Mouse (Mus musculus): ENCODE results near the gene Abca13.

Abca13 gene

DNA sequence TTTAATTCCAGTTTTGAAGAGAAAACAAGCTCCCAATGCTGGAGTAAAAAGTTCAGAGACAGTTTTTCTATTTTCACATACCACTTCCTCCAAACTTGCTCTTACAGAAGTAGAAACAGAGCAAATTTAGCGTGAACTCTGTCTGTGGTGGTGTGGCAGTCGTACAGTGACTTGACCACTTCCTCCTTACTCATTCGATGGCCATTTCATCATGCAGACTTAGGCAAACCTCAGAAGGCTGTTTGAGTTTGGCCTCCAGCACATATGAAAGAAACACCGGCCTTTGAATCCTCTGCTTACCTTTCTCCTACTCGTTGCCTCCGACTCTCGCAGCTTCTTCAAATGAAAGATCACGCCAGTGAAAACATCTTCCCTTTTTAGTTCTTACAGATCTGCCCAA is 340.0 kb downstream of the Abca13 start:
- in situ Hi-C loops (cut with MboI, MseI), result no loop called here

DNA sequence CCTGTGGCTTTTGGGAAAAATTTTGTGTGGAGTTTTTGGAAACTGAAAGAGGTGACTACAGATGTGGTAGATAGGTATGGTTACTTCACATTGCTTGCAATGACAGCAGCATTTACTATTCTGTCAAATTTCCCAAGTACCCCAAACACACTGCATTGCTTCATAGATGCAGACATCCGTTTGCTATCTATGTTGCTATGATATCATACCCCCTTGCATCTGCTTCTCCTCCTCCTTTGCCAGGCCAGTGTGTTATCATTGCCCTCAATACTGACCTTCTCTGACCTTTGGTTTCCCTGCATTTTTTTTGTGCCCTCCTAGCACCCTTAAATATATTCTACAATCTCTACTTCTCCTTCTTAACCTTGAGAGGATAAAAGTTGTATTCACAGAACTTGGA is 341.4 kb downstream of the Abca13 start:
- in situ Hi-C loops (cut with MboI, MseI), result no loop called here

DNA sequence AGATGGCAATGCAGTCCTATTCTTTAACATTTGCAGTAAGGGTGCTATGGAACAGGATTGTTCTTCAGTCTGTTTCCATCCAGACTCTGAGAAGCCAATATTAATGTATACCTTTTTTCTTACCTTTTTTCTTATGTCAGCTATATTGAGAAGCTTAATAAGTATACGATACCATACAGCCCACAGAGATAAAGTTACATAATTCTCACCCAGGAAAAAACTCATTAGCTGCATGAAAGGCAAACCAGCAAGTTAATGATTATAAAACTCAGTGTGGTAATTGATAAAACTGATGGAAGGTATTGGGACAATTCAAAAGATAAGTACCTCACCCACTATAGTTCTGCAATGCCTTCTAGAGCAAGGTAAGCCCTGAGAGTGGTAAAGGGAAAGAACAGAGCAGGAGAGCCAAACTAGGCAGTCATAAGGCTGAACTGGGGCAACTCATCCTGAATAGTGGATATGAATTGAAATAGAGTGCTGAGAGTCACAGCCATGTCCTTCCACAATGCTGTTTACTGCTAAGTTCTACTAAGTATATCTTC is 342.0 kb downstream of the Abca13 start:
- in situ Hi-C loops (cut with MboI, MseI), result no loop called here

DNA sequence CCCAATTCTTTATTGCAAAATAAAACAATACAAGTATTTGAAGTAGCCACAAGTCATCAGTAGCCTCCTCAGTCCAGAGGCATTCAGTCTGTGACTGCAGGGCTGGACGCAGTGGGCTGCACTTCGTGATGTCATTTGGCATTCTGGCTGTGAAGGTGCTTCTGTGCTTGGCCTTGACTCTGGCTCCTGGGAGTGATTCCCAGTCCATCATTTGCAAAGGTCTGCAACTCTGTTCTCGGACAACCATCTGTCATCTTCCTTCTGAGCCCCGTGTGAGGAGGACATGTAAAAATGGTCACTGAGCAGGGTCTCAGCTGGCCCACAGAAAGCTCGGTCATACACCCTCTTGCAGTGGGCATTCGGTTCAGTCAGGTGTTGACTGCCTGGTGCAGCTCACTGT is 345.1 kb downstream of the Abca13 start:
- in situ Hi-C loops (cut with MboI, MseI), result no loop called here

DNA sequence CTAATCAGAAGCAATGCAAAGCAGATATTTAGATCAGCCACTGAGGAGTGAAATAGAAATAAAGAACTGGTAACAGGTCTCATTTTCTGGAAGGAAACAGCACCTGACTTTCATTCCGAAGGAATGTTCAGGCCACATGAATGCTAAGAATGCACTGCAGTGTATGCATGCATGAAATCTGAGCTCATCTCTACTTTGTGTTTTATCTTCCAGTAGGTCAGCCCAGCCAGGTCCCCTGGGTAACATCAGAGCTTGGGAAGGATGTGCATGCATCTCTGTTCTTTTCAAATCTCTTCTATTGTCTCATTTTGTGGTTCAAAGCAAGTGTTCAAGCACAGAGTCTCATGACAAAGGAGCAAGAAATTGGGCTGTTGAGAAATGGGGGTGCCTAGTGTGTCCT is 346.6 kb downstream of the Abca13 start:
- in situ Hi-C loops (cut with MboI, MseI), result no loop called here

DNA sequence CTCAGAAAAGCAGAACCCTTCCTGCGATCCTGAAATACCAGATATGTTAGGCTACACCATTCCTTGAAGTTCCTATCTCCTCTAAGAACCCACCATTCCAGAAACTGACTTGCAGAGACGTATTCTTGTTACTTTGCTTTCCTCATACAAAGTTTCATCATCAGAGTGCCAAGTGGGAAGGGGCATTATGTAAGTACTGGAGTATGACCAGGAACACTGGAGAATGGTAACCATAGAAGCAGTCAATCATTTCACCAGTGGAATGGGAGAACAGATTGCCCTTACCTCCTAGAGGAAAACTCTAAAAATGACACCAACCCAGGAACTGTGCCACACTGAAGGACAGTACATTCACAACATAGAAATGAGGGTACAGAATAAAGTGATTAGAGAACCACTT is 368.3 kb downstream of the Abca13 start:
- in situ Hi-C loops (cut with MboI, MseI), result no loop called here

DNA sequence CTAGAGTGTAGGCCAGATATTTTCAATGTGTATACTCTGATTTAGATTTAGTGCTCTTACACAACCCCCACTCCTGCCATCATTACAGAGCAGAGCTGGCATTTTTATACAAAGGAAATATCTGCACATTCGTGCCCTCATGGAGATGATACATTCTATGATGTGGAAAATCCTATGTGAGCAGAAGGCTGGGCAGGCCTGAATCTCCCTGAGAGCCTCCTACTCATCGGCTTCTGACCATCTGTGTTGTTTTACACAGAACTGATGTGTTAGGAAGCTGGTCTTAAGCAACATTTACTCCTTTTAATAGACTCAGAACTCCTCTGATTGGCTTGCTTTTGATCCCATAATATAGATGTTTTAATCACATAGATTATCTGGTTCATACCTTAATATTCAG is 376.6 kb downstream of the Abca13 start:
- in situ Hi-C loops (cut with MboI, MseI), result no loop called here

DNA sequence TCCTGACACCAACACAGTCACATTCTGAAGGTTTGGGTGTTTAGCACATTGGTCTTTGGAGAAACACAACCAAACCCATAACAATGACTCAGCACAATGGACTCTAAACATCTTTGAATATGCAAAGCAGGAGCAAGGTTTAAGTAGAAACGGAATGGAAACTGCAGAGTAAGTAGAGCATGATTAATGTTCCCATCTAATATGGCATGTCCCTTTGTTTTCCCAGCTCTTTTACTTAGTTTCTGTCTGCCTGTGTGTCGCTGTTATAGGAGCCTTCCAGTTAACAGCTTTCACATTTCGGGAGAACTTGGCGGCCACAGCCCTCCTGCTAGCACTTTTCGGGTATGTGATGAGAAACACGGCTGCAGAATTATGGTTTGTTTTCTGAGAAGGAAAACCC is 378.6 kb downstream of the Abca13 start:
- in situ Hi-C loops (cut with MboI, MseI), result no loop called here

DNA sequence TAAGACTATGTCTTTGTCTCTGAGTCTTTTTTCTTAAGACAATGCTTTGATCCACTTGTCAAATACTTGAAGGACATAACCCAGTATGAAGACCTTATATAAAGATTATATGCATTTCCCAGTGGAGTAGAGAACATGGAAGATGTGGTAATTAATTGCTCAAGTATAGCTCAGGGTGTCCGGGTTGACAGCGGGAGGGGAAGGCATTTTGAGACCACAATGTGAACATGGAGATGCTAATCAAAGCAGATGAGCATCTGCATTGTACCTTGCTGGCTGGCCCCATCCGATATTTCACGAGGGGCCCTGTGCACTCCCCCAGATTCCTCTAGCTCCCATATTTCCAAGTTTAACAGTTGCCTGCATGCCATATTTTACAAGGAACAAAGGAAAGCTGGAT is 383.2 kb downstream of the Abca13 start:
- in situ Hi-C loops (cut with MboI, MseI), result no loop called here

DNA sequence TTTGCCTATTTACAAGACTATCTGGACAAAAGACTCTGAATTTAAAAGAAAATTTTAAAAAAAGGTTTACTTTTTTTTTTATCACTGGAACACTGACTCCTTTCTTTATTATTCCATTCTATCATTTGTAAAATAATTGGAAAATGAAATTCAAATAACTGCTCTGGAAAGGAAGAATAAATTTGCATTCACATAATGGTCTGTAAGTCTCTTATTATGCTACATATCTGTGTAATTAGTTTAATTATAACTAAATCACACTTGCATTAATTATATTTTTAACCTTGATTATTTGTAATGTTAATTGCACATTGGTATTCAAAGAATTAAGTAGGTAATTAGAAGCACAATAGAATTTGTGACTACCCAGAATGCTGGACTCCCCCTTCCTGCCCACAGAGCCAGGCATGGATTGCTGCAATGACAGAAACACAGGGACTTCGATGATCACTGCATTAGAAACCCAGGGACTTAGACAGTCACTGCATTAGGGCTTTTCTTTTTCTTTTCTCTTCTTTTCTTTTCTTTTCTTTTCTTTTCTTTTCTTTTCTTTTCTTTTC is 400.1 kb downstream of the Abca13 start:
- in situ Hi-C loops (cut with MboI, MseI), result no loop called here

DNA sequence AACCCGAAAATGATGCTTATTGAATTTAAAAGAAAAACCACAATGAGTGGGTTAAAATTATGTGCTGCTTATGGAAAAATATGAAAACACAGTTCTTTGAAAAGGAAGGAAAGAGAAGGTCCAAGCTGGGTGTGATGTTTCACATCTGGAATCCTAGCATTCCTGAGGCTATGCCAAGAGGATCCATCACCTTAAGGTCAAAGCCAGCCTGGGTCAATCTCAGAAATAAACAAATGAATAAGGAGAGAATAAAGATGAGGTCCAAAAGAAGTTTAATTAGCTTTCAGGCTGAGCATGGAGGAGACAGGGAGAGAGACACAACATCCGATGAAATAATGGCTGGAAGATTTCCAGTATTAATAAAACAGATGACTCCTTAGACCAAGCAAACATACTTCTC is 405.6 kb downstream of the Abca13 start:
- in situ Hi-C loops (cut with MboI, MseI), result no loop called here

DNA sequence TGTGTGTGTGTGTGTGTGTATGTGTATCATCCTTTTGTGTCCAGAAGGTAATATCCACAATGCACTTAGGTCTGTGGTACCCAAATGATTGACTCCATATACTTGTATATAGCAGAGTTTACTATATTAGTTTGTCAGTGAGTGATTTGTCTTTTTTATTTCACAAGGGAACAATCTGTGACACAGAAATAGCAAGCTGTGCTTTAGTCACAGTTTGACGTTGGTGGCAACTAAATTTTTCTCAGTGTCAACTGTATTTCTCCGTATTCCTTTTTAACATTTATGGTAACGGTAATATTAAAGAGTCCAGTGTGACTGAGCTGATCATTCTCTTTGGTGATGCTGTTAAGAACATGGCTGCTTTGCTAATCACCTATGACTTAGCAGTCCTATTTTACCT is 409.4 kb downstream of the Abca13 start:
- in situ Hi-C loops (cut with MboI, MseI), result no loop called here

DNA sequence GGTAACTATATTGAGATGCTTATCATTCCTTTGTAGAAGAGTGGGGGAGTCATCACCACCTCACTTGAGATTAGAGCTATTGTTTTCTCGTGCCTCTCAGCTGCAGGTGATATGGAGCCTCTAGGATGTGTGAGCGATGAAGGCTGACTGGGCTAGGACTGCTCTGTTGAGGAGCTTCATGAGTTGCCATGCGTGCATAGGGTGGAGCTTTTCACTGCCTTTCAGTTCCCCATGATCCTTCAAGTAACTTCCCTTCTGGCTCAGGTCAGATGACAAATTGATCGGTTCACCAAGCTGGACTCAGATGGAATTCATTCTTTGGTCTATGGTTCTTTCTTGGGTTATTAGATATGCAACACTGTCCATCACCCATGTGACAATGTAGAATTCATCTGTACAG is 410.4 kb downstream of the Abca13 start:
- in situ Hi-C loops (cut with MboI, MseI), result no loop called here

DNA sequence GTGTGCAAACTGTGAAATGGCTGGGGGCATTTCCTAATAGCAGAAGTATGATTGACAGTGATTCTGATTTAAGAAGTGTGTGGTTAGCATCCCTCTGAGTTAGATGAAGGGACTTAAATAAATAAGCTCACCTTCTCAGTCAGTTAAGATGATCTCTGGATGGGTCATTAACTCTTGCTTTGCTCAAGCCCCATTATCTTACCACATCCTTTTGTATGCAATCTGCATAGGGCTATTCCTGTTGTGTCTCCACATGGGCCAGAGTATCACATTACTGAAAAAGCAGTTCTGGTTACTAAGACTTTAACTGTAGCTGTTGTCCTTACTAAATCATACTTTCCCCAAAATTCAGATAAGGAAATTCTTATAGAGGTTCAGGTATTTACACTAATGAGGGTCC is 416.5 kb downstream of the Abca13 start:
- in situ Hi-C loops (cut with MboI, MseI), result no loop called here

DNA sequence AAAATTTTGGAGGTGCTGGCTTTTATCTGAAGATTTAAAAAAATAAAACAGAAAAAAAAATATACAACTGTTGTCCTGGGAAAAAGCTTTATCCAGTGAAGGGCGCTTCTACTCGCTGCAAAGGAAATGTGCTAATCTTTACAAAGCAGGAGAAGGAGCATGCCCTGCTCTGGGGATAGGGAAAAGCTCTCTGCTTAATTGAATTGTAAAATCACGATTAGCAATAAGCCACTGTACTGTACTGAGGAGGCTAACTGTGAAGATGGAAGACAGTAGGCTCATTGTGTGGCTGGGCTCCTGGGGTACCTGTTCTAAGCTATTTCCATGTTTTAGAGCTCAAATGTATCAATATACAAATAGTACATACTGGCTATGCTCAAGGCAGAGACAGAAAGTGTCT is 417.3 kb downstream of the Abca13 start:
- in situ Hi-C loops (cut with MboI, MseI), result no loop called here

DNA sequence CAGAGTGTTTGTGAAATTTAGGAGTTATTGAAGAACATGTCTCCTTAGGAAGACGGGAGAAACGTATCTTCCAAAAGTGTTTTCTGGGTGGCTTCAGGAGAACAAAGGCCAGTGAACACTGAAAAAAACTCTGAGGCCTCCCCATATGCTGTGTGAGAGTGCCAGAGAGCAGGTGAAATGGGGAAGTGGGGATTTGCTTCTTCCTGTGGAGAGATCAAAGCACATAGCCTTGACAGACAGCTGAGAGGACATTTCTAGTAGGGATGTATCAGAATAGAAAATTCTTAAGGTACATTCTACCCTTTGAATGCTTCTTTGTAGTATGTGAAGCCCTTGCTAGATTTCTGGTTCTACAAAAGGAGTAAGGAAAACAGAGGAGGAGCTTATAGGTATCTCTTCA is 424.4 kb downstream of the Abca13 start:
- in situ Hi-C loops (cut with MboI, MseI), result no loop called here

DNA sequence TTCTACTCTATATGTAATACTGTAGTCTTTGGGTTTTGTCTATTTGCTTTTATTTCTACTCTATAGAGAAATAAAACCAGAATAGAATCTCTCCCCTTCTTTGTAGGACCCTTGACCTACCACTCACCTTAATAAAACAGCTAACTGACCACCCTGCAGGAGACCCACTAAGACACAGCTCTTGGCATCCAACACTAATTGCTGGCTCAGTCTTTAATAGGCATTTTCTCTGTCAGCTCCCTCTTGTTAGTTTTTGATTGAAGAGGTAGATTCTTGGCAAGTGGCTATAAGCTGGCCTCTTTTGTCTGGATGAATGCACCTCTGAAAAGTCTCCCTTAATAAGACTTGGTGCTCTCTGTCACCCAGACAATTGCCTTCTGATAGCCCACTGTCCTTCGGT is 424.9 kb downstream of the Abca13 start:
- in situ Hi-C loops (cut with MboI, MseI), result no loop called here

DNA sequence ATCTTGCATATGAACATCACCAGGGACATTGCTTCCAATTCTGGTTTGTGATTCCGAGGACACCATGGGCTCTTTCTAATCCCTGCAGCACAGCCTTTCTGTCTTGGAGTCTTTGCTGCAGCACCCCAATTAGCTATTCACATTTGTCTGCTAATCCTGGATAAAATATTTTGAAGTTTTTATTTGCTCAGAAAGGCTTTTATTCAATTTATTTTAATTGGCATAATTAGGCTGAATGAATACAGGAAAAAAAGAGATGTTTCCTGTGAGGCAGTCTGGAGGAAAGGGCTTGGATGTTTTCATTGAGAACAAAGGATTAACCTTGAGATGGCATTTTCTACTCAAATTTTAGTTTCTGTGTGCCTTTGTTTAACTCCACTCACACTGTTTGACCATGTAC is 428.2 kb downstream of the Abca13 start:
- in situ Hi-C loops (cut with MboI, MseI), result no loop called here

DNA sequence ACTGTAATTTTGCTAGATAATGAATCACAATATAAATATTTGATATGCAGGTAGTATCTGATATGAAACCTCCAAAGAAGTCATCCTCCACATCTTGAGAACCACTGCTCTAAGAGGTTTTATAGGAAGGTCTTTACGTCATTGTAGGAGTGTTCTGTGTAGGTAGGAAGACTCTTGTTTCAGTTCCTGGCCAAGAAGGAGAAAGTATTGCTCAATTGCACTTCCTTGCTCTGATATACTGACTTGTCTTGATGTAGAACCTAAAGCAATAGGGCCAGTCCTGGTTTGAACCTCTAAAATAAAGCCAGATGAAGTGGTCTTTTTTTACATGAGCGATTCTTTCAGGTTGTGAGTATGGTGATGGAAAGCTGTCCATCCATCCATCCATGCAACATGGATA is 431.1 kb downstream of the Abca13 start:
- in situ Hi-C loops (cut with MboI, MseI), result no loop called here

DNA sequence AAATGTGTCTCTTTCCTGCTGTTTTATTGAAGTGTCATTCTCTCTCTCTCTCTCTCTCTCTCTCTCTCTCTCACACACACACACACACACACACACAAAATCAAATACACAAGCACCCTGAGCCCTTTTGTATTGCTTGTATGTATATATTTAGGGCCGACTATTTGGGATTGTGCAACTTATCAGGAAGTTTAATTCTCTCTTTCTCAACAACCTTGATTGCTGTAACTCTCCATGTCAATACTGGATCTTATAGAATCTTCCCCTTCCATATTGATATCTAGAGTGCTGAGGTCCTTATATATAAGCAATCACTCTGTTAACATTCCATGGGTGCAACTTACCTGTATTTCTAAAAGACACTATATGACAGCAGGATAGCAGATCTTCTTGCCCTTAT is 433.0 kb downstream of the Abca13 start:
- in situ Hi-C loops (cut with MboI, MseI), result no loop called here

DNA sequence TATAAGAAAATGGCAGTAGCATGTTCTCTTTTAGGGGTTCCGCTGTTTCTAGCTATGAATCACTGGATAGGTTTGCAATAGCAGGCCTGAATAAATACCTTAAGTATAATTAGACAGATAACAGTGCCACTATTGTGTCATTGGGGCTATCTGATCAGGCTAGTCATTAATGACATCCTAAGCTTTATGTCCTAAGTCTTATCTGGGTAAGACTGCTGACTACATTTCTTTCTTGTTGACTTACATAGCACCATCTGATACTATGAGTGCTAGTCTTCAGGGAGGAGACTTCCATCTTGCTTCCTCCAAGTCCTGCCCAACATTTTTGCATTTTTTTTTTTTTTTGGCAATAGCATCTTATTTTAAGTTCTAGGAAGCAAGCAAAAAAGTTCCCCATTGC is 434.1 kb downstream of the Abca13 start:
- in situ Hi-C loops (cut with MboI, MseI), result no loop called here

DNA sequence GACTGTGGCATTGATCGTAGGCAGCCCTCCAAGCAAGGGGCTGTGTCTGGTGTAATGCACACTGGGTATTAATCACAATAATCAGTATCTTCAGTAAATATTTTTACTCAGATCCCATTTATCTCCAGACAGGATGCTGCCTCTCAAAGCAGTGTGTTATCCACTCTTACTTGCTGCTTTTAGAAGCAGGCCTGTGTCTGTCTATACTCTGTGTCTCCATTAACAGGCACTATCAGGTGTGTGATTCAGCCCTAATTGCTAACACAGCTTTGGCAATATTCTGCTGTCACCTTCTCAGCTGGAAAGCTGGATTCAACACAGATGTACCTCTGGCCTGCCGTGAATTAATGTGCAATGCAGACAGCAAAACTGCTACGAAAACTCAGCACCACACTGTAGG is 455.5 kb downstream of the Abca13 start:
- in situ Hi-C loops (cut with MboI, MseI), result no loop called here

DNA sequence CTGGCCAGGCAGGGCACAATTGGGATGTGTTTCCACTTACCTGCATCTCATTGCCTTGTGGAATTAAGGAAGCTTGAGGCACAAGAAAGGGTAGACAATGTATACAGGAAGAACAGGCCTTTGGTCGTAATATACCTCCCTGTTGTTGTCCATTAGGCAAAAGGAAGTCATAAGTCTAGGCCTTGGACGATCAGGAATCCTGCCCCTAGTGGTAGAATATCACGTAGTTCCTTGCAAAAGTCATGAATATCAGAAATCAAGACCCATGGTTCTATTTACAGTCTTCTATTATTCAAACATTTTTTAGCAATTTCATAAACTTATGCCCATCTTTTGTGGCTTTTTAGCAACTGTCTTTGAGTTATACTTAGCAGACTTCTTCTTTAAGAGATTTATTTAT is 456.2 kb downstream of the Abca13 start:
- in situ Hi-C loops (cut with MboI, MseI), result no loop called here

DNA sequence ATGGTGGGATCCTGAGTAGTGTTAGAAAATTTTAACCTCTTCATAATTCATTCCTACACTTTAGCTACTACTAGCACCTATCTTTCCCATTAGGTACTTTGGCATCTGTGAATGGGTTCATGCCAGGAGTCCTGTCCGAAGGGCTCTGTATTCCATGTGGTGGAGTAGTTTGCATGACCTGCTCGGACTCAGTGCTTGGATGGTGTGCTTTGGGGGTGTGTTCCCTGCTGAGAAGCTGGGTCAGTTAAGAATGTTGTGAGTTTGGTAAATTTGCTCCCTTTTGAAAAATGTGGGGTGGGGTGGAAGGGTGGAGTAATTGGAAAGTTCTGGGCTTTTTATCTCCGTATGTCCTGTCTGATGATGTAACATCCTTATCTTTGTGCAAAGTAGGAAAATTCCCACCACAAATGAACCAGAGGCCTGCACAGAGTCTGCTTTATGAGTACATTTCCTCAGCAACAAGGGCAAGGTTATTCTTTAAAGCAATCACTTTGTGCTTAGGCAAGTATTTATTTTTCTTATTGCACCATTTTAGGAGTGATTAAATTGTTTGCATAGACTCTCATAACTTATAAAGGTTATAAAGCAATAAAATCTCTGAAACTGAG is 475.0 kb downstream of the Abca13 start:
- in situ Hi-C loops (cut with MboI, MseI), result no loop called here
